Comparison of ENCODE assay signal across 8 mouse cellular contexts in genomic region chr19:10244183-10244582, GRCm38 (mm10). TPM values are rescaled to one million over a fixed set of nuclear protein-coding genes. Genes with fewer than 3 reads are reported as not detected.
DNase-seq lines count a peak whose midpoint lies in the region; ATAC-seq and TF ChIP-seq lines count a peak whose summit lies in the region.

No protein-coding gene starts in this region.

- ATAC-seq in activated CD4-positive, CD25-positive, alpha-beta regulatory T cell, adult 4 months, result no peak

- H3K27ac ChIP-seq in heart, adult 2 months, result no peak overlapping the region
- no peak overlapping the region for H3K27ac ChIP-seq in embryonic fibroblast, embryonic 13.5 days (ENCODE audit: insufficient read depth, low read length)
- H3K27ac ChIP-seq in left cerebral cortex, adult 2 months, result no peak overlapping the region; the same call in 1 of the 2 replicates

- H3K4me3 ChIP-seq in heart, adult 2 months, result no peak overlapping the region
- no peak overlapping the region for H3K4me3 ChIP-seq in embryonic fibroblast, embryonic 13.5 days (ENCODE audit: insufficient read depth, low read length)
- no peak overlapping the region for H3K4me3 ChIP-seq in left cerebral cortex, adult 2 months

- no peak overlapping the region for H3K9ac ChIP-seq in heart, adult 2 months (ENCODE audit: low read depth, low read length)

- 20% methylated on average over 3 of the region's 3 CpGs for WGBS in heart, adult 2 months

- DNase-seq in heart, adult 2 months, result peak in 1 of 2 experiments; percentile 57
- DNase-seq in heart, postnatal 25 days (ENCODE audit: low spot score), result no peak
- DNase-seq in 3T3-L1 (ENCODE audit: low read depth, low spot score) (peak; percentile 70), R1 (ENCODE audit: low read depth, low spot score) (peak; percentile 70)
- peak; percentile 58 for DNase-seq in left cerebral cortex, adult 2 months (ENCODE audit: extremely low spot score in 1 of 2, low spot score in 2 of 2)
- peak; percentile 66 for DNase-seq in retina, embryonic 14.5 days (ENCODE audit: low spot score)

- H3K36me3 ChIP-seq in heart, adult 2 months (ENCODE audit: control insufficient read depth, insufficient read depth, low read length), result no peaks in the 10 kb centered on the region

- no peak for TF ChIP-seq POLR2A in heart, adult 2 months (IDR thresholded peaks at IDR 0.05; ENCODE audit: insufficient read depth, low read depth, low read length)
- no peak for TF ChIP-seq POLR2A in embryonic fibroblast, embryonic 13.5 days (IDR thresholded peaks at IDR 0.05; ENCODE audit: low read depth, low read length)

- no peak for TF ChIP-seq EP300 in heart, adult 2 months (IDR thresholded peaks at IDR 0.05; ENCODE audit: insufficient read depth, low read depth, low read length)

- H3K27me3 ChIP-seq in heart, adult 2 months (ENCODE audit: control insufficient read depth, insufficient read depth, low read length), result no peaks in the 10 kb centered on the region

- intact Hi-C loops in heart, adult 2 months (cut with DNase I), result no loop called here
- intact Hi-C loops in heart, postnatal 25 days (cut with DNase I), result no loop called here
- intact Hi-C loops in left cerebral cortex, adult 2 months (cut with DNase I), result no loop called here

- TF ChIP-seq CTCF in heart, adult 2 months (IDR thresholded peaks at IDR 0.05), result peak; percentile 66
- TF ChIP-seq CTCF in embryonic fibroblast, embryonic 13.5 days (IDR thresholded peaks at IDR 0.05; ENCODE audit: borderline replicate concordance, insufficient read depth, low read length), result peak; percentile 38; the same call in 1 of the 2 replicates
- peak; percentile 64 for TF ChIP-seq CTCF in left cerebral cortex, adult 2 months (IDR thresholded peaks at IDR 0.05)

- no peaks in the 10 kb centered on the region for H3K79me2 ChIP-seq in heart, adult 2 months (replicated peaks; ENCODE audit: control insufficient read depth, insufficient read depth, low read length)

- no peaks in the 10 kb centered on the region for H3K4me1 ChIP-seq in heart, adult 2 months (ENCODE audit: control insufficient read depth, insufficient read depth, low read length)
- H3K4me1 ChIP-seq in embryonic fibroblast, embryonic 13.5 days (ENCODE audit: control insufficient read depth, insufficient read depth, low read length), result no peaks in the 10 kb centered on the region

RNA-seq across cellular contexts. Expression of gene Myrf, which starts 3.6 kb away (rescaled TPM):
- 1 to 10 TPM; 3.9 to 4.7 TPM for total RNA-seq in heart, adult 2 months (2021)
- polyA plus RNA-seq in heart, adult 2 months (2012; rRNA removed), result 6.0 and 6.5 TPM in 2 replicates
- 1 to 10 TPM; 4.5 to 6.8 TPM for total RNA-seq in heart, postnatal 25 days (2021)
- polyA plus RNA-seq in embryonic fibroblast, embryonic 13.5 days (2011; ENCODE audit: insufficient read length, low read depth, missing spikeins), result 2.1 and 2.5 TPM in 2 replicates
- total RNA-seq in left cerebral cortex, adult 2 months (2021), result 10 to 100 TPM; 14.0 to 15.3 TPM
- under 1 TPM in 1 of 2 experiments, not detected in 1; 0.09 TPM for polyA plus RNA-seq in activated CD4-positive, CD25-positive, alpha-beta regulatory T cell, adult 4 months (2017; shearing (Covaris generic))

RNA-seq across cellular contexts. Expression of gene Fen1, which starts 40.2 kb away (rescaled TPM):
- total RNA-seq in heart, adult 2 months (2021), result 1 to 10 TPM; 3.7 to 4.5 TPM
- 2.9 and 3.8 TPM in 2 replicates for polyA plus RNA-seq in heart, adult 2 months (2012; rRNA removed)
- 1 to 10 TPM; 4.5 to 4.7 TPM for total RNA-seq in heart, postnatal 25 days (2021)
- polyA plus RNA-seq in embryonic fibroblast, embryonic 13.5 days (2011; ENCODE audit: insufficient read length, low read depth, missing spikeins), result 17.2 and 22.1 TPM in 2 replicates
- total RNA-seq in left cerebral cortex, adult 2 months (2021), result 10 to 100 TPM; 10.5 to 11.6 TPM
- polyA plus RNA-seq in activated CD4-positive, CD25-positive, alpha-beta regulatory T cell, adult 4 months (2017; shearing (Covaris generic)), result 10 to 100 TPM; 51.7 to 76.7 TPM

RNA-seq across cellular contexts. Expression of gene Tmem258, which starts 40.4 kb away (rescaled TPM):
- total RNA-seq in heart, adult 2 months (2021), result 100 to 1,000 TPM; 154 to 181 TPM
- 200 and 205 TPM in 2 replicates for polyA plus RNA-seq in heart, adult 2 months (2012; rRNA removed)
- 100 to 1,000 TPM; 172 to 178 TPM for total RNA-seq in heart, postnatal 25 days (2021)
- polyA plus RNA-seq in embryonic fibroblast, embryonic 13.5 days (2011; ENCODE audit: insufficient read length, low read depth, missing spikeins), result 285 and 290 TPM in 2 replicates
- total RNA-seq in left cerebral cortex, adult 2 months (2021), result 10 to 100 TPM; 55.9 to 64.2 TPM
- 100 to 1,000 TPM; 356 to 371 TPM for polyA plus RNA-seq in activated CD4-positive, CD25-positive, alpha-beta regulatory T cell, adult 4 months (2017; shearing (Covaris generic))
